Mouse (Mus musculus): ENCODE measurements around the gene Slc23a4.

The Slc23a4 gene

DNA sequence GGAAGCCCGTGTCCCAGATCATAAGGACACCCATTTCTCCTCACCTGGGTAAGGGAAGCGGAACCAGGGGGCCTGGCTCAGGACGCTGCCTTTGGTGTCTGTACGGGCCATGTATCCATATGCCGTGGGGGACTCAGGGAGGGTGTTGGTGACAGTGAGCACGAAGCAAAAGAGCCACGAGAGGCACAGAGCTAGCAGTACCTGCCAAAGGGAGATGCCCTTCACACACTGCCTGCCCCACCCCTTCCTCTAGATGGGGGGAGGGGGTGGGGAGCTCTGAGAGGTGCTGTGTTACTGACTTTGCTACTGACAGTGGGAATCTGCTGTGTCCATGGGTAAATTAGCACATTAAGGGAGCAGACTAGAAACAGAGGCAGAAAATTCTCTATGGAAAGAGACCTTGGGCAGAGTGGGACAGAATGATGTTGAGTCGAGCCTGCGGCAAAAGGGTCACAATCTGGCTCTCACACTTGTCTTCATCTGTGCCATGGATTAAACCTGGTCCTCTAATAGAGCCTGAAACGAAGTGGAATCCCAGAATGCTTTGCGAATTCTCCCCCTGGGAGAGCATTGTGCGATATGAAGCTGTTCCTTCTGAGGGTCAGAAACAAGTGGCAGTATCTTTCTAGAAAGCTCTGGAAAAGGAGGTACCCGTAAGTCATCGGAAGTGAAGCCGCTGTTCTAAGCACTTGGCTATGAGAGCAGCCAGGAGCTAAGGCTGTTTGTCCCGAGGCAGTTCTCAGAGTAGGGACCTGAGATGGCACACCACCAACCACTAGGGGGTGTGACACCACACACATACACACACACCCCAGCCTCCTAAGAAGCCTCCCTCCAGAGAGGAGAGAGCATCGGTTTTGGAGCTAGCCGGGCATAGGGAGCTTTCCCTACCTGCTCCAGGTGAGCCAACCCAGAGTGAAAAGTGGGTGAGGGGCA is 33.0 kb downstream of the Slc23a4 start:
- peak; percentile 68 for DNase-seq

DNA sequence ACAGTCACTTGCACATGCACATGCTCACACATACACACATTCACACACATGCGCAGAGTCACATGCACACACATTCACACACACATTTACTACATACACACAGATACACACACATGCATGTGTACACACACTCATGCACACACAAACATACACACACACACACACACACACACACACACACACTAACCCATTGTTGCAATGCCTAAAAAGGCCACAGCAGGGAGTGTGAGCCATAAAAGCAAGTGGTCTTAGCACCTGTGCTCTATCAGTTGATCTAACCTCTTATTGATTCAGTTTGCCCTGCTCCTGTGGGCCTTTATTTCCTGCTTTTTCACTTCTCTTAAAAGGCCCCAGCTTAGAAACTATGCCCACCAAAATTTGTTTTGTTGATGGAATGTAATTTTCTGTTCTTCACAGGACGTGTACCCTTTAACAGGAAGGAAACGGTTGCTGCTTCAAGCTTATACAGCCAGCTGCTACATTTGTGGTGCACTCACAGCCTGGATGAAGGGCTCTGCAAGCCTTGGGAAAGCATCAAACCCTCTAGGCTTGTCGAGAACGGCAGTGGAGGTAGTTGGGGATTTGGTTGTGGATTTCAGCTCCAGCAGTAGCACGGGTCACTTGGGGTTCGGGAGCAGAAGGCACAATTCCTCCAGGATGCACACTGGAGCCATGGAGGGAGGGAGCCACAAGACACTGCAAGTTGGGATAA is 36.1 kb downstream of the Slc23a4 start:
- peak; percentile 71 for DNase-seq

DNA sequence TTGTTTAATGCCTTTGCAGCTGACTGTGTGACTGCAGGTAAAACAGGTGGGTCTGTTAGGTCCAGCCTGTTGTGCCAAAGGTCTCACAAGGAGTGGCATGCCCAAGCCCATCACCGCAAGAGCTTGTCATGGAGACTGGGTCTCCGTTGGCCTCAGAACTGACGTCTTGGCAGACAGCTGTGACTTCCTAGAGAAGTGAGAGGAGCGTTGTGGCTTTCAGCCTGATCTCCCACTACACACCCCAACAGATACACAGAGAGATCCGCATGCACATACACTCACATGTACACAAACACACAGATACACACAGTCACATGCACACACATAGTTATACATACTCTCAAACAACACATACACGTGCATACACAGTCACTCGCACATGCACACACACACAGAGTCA is 36.7 kb downstream of the Slc23a4 start:
- no peak for DNase-seq

DNA sequence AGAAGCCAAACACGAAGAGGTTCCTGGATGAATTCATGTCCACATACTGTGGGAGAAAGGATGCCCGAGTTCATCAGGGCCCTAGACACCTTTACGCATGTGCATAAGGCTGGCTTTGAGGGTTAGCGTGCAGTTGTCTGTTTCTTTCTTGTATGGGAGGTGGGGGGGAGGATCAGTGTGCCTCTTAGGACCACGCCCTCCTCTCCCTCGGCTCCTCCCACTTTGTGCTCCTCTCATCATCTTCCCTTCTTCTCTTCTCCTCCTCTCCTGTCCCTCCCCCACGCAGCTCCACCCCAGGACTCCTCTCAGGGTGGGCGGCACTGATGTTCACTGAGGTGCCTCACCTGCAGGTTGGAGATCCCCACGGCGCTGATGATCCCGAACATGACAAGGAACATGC is 39.7 kb downstream of the Slc23a4 start:
- peak; percentile 46 for DNase-seq

DNA sequence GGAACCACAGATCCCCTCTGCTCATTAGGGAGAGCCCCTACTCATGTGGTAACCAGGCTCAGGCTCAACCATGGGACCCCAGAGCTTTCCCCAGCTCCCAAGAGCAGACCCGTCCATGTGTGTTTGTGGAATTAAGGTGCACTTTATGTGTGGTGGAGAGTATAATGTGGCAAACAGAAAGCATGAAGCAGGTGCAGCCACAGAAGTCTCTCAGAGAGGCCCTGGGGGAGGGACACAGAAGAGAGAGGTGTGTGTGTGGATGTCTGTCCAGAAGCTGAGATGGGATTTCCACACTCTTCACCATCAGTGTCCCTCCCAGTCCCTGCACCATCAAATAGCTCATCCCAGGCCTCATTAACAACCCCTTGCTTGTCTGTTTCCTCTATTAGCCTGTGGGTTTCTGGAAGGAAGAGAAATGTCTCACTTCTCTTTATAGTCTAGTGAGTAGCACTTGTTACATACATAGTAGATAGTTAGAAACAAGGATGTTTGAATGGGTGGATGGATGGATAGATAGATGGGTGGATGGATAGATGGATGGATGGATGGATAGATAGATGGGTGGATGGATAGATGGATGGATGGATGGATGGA is 41.6 kb downstream of the Slc23a4 start:
- peak; percentile 63 for DNase-seq

DNA sequence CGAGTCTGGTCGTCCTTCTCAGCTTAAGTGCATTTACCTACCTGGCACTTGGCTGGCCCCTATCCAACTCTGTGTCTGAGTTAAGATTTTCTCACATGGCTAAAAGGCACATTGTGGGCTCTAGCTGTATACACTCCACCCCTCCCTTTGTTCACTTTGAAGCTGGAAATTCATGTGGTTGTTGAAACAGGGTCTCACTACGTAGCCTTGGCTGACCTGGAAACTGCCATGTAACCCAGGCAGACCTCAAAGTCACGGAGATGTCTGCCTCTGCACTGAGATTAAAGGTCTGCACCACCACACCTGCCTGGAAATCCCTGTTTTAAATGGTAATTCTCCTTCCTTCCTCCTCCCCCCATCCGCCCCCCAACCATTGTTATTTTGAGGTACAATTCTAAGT is 44.7 kb downstream of the Slc23a4 start:
- peak; percentile 45 for DNase-seq

DNA sequence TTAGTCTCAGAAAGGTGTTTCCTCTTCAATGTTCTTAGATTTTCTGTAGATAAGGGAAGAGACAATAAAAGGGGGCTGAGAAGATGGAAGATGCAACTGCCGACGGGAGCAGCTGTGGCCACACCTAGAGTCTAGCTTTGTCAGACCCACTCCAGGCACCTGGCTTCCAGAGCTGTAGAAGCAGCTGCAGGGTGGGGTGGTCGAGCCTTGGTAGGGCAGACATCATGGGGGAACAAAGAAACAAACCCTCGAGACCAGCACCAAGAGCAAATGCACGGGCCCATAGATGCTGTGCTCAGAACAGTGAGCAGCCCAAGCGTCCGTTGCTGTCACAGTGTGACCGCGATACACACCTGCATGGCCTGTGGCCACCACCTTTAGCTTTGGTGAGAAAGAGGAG is 45.8 kb downstream of the Slc23a4 start:
- peak; percentile 82 for DNase-seq

DNA sequence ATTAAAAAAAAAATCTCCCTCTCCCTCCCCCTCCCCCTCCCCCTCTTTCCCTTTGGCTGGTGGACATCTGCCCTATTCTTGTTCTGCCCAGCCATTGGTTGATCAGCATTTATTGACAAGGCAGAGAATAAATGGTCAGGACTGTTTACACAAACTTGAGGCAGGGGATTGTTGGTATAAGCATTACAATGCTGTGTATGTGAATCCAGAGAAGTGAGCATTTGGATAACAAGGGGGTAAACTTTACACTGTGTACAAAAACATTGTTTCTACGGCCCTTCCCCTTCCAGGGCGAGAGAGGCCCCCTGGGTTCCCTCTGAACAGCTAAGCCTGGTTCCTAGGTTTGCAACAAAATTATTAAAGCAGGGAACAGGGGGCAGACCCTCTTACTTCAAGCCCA is 46.7 kb downstream of the Slc23a4 start:
- DNase-seq = no peak

DNA sequence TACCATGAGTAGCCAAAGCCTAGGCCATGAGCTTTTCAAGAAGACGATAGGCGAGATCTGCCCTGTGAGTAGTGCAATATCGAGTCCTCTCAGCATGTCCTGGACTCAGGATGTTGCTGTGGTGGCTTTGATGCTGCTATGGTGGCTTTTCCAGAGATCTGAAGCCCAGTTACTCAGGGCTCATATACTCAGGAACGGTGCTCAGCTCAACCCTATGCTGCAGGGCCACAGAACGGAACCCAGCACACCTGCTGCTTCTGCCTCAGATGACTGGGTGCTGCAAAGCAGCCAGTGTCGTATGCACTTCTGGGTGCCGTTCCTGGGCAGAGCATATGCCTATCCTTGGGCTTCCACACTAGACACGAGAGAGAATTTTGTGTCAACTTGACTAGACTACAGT is 48.8 kb downstream of the Slc23a4 start:
- DNase-seq = peak; percentile 57

DNA sequence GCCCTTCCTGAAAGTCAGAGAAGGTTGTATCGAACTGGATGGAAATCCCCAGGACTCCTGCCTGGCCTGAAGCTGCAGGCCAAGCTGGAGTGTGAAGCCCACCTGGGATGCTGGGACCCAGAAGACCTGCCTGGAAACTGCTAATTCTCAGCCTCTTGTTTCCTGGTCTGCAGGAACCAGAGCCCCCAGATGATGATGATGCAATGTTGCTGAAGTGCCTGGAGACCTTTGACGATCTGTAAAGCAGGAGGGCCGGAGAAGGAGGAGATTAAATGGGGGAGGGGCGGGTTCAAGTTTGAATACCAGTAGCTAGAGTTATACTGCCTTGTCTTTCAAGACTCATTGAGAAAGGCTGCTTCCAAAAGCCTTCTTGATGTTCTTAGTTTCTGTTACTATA is 49.3 kb downstream of the Slc23a4 start:
- no peak for DNase-seq

DNA sequence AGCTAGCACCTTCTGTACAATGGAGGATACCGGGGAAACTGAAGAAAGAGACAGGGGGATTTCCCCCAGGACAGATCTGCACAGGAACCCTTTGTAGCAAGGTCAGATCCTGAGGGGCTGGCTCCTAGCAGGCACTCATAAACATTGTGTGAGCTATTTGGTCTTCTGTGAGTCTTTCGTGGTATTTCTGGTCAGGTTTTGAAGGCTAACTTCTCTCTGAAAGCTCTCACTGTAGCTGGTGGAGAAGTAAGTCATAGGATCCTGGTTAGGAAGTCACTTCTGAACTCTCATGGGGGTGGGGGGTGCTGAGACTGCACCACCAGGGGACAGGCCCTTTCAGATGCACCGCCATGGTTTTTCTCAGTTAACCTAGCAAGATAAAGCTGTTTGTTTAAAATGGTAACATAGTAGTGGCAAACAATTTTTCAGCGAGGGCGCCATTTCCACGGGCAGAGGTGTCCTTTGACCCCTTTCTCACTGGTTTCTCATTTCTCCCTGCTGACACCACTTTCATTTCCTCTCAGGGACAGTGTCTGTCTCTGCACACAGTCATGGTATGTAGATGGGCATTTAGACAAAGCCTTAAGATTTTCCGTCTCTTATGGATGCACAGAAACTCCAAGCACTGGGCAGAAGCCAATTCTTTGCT is 49.8 kb downstream of the Slc23a4 start:
- peak; percentile 41 for DNase-seq

DNA sequence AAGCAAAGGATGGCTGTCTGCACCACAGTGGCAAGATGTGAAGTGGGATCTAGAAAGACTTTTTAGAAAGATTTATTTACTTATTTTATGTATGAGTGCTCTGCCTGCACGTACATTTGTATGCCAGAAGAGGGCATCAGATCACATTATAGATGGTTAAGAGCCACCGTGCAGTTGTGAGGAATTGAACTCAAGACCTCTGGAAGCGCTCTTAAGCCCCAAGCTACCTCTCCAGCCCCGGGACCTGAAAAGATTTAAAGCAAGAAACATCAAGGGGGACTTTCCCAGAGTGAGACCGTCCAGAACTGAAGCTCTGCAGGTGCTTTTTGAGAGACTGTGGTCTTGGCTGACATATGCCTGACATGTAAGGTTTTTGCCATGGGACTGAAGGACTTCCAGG is 51.5 kb downstream of the Slc23a4 start:
- DNase-seq = no peak

DNA sequence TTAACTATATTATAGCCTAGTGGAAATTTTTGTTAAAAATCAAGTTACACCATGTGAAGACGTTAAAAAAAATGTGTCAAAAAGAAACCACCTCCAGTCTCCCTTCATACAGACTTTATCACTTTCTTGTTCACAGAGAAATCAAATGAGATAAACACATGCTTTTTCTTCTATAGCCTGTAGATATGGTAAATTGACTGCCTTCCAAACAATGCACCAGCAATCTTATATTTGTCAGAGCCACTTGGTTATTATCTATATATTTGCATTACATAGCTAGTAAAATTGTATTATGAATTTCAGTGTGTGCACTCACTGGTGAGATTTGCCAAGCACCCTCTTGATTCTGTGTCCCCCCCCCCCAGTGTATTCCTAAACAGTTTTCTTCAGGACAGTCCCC is 55.6 kb downstream of the Slc23a4 start:
- no peak for DNase-seq

DNA sequence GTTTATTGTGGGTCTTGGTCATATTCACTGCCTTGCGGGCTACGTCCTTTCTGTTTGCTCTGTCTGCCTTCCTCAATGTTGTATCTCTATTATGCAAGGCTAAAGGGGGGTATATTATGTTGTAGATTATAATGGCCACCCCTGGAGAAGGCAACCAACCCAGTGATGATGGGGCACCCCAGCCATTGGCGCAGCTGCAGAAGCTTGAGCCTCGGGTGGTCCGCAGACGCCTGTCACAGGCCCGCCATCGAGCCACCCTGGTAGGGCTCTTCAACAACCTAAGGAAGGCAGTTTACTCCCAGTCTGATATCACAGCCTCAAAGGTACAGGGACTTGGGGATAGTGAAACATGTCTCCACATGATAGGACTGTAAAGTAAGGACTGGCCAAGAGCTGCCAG is 60.6 kb downstream of the Slc23a4 start:
- no peak for DNase-seq

DNA sequence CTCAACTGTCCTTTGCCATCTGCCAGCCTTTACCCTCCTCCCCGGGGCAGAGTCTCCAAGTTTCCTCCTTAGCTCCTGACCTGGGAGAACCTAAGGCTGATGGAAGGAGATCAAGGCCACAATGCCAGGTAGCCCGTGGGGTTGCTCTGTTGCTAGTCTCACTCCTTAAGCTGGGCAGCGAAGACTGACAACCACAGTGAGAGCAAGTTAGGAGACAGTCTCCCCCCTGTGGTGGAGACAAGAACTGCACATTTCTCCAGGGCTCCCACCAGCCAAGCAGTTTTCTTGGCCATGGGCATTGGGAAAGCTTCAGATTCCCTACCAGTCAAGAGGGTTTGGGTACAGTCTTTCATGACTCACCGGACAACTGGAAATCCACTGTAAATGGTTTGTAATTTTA is 61.0 kb downstream of the Slc23a4 start:
- peak; percentile 76 for DNase-seq

DNA sequence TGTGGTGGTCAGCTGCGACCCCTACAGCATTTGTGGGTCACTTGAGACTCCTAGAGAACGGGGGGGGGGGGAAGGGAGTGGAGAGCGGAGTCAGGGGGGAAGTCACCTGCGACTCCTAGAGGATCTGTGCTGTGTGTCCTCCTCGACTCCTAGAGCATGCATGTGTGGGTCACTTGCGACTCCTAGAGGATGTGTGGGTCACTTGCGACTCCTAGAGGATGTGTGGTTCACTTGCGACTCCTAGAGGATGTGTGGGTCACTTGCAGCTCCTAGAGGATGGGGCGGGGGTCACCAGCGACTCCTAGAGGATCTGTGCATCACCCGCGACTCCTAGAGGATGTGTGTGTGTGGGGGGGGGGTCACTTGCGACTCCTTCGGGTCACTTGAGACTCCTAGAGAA is 66.3 kb downstream of the Slc23a4 start:
- no peak for DNase-seq

DNA sequence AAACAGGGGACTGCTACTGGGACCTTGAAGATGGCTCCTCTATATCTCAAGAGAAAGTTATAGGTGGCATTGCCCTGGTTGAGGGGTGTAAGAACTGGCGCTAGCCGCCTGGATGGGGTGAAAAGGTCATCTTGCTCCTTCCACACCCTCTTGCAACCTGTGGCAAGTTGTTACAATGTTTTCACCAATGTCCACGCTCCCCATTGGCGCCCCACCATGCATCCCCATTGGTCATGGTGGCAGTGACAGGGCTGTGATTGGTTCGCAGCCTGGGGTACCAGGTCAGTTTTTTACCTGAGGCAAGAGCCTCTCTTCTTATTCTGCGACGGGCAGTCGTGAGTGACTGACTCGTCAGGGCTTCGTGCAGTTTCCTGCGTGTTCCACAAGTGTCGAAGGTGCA is 67.6 kb downstream of the Slc23a4 start:
- DNase-seq = no peak

DNA sequence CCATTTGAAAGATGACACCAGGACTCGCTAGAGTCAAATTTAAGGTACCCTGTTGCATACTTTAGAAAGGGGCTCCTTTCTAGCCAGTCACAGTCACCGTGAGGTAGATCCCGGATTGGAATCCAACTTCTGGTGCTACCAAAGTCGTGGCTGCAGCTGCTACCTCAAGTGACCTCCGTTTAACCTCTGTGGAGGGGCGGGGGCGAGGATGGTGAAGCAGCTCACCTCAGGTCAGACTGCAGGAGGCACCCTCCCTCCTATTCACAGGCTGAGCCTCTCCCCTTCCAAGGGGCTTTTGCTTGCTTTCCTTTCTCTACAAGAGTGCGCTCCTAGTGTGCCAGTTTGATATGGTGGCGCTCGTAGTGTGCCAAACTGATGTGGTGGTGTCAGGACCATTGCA is 68.2 kb downstream of the Slc23a4 start, which contains the start of gene Stra8:
Gene Stra8, plus strand, starts transcription at position 208 of the 400 bp plus-strand sequence.
- DNase-seq = no peak

DNA sequence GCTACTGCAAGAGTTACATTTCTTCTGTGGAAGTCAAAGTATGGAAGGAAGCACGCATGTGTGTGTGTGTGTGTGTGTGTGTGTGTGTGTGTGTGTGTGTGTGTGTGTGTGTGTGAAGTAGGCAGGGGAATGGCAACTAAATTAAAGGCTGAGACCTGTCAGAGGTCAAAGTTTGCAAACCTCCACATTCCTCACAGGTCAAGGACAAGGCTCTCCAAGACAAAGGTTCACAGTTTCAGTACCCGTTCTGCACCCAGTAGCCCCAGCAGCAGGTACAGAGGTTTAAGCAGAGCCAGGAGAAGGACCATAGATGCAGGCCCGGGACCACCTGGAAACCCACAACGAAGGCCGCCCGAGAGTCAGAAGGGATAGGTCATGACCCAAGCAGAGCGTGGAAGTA is 69.1 kb downstream of the Slc23a4 start:
- DNase-seq = no peak

DNA sequence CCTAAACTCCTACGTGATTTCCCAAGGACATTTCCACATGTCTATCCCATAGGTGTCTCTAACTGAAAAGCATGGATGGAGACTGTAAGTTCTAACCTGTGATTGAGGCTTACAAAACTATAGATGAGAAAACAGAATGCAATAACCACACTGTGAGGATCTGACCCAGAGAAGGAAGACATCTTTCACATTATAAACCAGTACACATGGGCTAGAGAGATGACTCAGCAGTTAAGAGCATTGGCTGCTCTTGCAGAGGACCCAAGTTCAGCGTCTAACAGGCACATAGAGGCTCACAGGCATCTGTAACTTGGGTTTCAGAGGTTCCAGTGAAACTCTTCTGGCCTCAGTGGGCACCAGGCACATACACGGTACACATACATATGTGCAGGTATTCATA is 73.7 kb downstream of the Slc23a4 start:
- DNase-seq = no peak

DNA sequence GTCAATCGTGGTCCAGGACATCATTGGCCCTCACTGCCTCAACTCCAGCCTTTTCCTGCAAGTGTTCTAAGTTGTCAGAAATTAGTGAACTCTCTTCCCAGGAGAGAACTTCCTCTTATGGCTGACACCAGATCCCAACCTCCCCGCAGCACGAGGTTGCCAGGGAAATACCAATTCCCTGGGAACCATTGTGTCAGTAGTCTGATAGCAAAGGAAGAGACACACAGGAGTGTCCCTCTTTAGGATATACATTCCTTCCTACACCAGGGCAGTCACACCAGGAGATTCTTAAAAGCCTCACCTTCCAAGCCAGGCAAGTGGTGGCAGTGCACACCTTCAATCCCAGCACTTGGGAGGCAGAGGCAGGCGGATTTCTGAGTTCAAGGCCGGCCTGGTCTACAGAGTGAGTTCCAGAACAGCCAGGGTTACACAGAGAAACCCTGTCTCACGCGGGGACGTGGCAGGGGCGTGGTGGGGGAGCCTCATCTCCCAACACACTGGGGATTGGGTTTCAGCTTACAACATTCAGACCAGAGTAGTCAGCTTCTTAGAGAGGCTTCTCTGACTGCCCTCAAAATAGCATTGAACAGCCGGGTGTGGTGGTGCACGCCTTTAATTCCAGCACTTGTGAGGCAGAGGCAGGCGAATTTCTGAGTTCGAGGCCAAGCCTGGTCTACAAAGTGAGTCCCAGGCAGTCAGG is 74.7 kb downstream of the Slc23a4 start:
- no peak for DNase-seq

DNA sequence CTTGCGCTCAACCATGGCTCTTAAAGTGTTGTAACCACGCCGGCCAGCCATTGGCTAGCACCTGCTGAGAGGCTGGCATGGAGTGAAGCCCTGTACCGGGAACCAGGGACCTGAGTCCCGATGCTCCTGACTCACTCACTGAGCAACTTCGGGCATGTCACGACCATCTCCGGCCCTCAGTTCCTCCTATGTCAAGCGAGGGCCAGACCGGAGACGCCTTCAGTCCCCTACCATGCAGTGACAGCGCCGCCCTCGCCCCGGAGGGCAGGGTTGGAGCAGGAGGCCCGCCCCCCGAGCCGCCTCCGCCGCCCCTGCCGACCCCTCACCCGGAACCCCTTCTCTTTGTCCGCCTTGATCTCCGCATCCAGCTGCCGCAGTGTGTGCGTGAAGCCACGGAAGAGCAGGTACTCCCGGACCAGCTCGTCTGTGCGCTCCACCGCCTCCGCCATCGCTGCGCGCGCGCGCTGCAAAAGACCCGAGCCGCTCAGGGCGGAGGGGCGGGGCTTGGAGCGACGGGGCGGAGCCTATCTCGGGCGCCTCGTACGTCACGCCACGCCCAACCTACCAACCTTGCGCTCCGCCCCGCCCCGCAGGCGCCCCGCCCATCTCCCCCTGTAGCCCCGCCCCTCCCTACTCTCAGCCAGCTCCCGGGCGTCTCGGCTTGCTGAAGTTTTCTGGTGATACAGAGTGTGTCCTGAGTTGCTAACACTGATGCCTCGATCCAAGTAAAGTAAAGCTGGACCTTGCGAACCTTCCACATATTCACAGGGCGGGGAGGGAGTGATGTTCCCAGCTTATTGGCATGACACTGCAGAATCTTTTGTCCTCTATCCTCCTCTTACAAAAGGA is 77.6 kb downstream of the Slc23a4 start, which contains the start of gene Wdr91:
Gene Wdr91, minus strand, starts transcription at position 506 of the 849 bp plus-strand sequence.
- DNase-seq = peak; percentile 96
